Mouse (Mus musculus): ENCODE measurements around the gene Osbp. TPM values are rescaled to one million over a fixed set of nuclear protein-coding genes. Genes with fewer than 3 reads are reported as not detected.

Osbp gene
- 10 to 100 TPM; 49.4 to 51.5 TPM for total RNA-seq (2023)

GRCm38 (mm10) chr19:11965023-11965942 is at the start of gene Osbp:
Gene Osbp (plus strand): TSS chr19:11965941.

GRCm38 (mm10) chr19:12041217-12041616 is 75.5 kb downstream of the Osbp start, which contains the start of gene Olfr1423:
Gene Olfr1423 (minus strand): TSS chr19:12041317.

Other genes starting within 250 kb of the Osbp start
- not detected for gene Gif, start 218.4 kb upstream of the Osbp start, total RNA-seq (2023)
- 10 to 100 TPM; 20.4 to 22.3 TPM for gene Mrpl16, start 195.6 kb upstream of the Osbp start, total RNA-seq (2023)
- gene Stx3, start 146.5 kb upstream of the Osbp start, total RNA-seq (2023), result 10 to 100 TPM; 33.8 to 39.4 TPM
- gene Olfr1417, start 126.7 kb upstream of the Osbp start, total RNA-seq (2023), result not detected
- not detected for gene Olfr1418, start 104.9 kb upstream of the Osbp start, total RNA-seq (2023)
- gene Olfr1419, start 90.8 kb upstream of the Osbp start, total RNA-seq (2023), result not detected
- gene Olfr1420, start 79.4 kb upstream of the Osbp start, total RNA-seq (2023), result not detected
- gene Patl1, start 53.5 kb upstream of the Osbp start, total RNA-seq (2023), result 10 to 100 TPM; 45.9 to 47.2 TPM
- gene Olfr1423, start 75.4 kb downstream of the Osbp start, total RNA-seq (2023), result not detected
- not detected for gene Olfr1424, start 96.7 kb downstream of the Osbp start, total RNA-seq (2023)
- not detected for gene Olfr1425, start 111.8 kb downstream of the Osbp start, total RNA-seq (2023)
- not detected for gene Olfr1426, start 126.1 kb downstream of the Osbp start, total RNA-seq (2023)
- gene Olfr1427, start 137.4 kb downstream of the Osbp start, total RNA-seq (2023), result not detected
- not detected for gene Olfr1428, start 150.0 kb downstream of the Osbp start, total RNA-seq (2023)
- gene Olfr76, start 157.3 kb downstream of the Osbp start, total RNA-seq (2023), result not detected
- not detected for gene Olfr1555-ps1, start 204.2 kb downstream of the Osbp start, total RNA-seq (2023)
- gene Olfr1431, start 234.7 kb downstream of the Osbp start, total RNA-seq (2023), result not detected

All from monocyte, adult 59 days (primary cell).